Mouse (Mus musculus) kidney, postnatal 4 days (tissue): ENCODE measurements around the gene Cxcl1.
A peak's percentile ranks its signal among the peaks of the same experiment; 100 is the strongest.
"Not testable (repeated sequence)": the region's sequence is repeated elsewhere in the genome, so short reads cannot be mapped to it uniquely, and the experiment has no call there.

ENCODE experiments used
- DNase-seq, 2 experiments: peaks; one replicate each; pipeline ENCODE4 v3.0.0; 2021; ENCODE audit warnings: mixed read lengths in 2 of 2

The Cxcl1 gene

DNA sequence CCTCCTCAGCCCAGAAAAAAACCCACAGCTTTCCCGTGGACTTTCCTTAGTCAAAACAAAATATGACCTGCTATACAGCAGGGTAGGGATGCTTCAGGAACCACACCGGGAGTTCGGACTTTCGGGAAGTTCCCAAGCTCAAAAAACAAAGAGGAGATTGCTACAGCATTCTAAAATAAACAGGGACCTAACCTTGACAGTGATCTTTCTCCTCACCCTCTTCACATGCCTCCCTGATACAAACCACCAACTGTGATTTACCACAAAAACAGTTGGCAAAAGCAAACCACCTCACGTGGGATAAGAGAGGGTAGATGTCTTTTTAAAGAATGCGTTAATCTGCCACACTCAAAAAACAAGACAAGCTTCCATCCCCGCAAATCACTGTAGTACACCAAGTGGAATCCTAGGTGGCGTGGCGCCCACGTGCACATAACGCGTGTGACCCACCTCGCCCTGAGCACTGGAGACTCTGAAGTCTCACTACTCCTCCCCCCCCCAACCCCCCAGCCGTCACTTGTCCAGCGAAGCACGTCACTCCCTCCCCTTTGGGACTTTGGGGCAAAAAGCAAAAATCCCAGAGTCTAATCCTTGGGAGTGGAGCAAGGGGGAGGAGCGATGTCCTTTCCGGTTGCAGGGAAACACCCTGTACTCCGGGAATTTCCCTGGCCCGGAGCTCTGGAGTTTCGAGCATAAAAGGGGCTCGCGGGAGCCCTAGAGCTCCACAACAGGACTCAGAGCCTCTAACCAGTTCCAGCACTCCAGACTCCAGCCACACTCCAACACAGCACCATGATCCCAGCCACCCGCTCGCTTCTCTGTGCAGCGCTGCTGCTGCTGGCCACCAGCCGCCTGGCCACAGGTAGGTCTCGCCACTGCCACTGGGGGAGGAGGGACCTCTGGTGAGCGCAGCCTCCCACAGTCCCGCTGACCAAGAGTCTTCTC is at the start of gene Cxcl1:
Gene Cxcl1 (plus strand): TSS at position 723 of the 945 bp plus-strand sequence.
- peak; percentile 59 to 77 for DNase-seq

DNA sequence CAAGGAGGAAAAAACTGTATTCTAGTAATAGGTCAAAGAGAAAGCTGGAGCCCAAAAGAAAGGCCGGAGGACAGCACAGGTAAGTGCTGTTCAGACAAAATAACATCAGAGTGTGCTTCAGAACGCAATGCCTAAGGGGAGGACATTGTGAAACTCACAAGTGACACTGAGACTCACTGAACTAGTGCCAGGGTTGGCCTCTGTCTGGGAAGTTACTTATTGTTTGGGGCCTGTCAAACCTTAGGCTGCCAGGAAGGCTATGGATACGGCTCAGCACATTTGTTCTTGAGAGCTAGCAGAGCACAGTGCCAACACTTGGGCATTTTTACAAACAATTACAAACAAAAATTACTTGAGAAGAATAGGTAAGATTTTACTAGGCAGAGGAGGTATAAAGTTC is 47.1 kb upstream of the Cxcl1 start:
- no peak for DNase-seq

DNA sequence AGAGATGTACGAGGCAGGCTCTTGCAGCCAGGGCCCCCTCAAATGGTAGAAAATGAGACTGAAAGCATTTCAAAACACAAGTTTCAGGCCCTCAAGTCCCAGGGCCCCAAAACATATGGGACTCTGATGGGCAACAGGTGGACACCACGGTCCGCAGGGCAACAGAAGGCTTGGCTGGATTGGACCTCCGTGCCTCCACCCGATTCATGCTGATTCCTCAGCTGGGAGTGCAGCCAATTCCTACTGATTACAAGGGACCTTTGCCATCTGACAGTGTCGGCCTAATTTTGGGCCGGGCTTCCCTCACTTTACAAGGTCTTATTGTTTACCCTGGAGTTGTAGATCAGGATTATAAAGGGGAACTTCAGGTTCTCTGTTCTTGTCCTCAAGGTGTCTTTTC is 40.9 kb upstream of the Cxcl1 start:
- not testable (repeated sequence) for DNase-seq

DNA sequence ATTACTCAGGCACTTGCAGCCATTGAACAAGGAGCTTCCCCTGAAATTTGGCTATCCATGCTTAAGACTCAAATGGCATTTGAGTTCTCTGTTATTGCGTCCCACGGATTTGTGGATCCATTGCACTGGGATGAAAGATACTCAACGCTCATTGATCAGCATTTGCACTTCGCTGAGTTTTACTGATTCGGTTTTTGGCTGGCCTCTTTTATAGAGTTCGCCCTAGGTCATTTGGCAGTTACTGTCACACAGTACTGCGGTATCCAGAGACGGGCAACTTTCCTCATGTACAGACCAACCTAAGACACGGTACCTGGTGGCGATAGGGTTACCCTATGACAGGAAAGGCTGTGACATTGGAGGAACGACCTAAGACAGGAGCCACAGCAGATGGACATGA is 39.6 kb upstream of the Cxcl1 start:
- not testable (repeated sequence) for DNase-seq

DNA sequence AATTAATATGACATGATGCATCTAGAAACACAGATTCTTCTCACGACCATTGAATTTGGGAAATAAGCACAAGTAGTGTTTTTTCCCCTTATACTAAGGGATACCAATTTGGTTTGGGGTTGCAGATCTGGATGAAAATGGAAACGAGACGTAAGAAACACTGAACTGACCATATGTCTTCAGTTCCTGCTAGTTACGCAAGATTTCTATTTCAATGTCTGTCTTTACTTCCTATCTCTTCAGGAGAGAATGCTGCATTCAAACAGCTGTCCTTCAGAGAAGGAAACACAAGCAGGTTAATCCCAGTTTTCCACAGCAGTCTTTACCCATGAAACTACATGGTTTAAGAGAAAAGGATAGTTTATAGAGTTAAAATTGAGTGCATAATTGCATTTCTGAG is 37.8 kb upstream of the Cxcl1 start:
- no peak for DNase-seq

DNA sequence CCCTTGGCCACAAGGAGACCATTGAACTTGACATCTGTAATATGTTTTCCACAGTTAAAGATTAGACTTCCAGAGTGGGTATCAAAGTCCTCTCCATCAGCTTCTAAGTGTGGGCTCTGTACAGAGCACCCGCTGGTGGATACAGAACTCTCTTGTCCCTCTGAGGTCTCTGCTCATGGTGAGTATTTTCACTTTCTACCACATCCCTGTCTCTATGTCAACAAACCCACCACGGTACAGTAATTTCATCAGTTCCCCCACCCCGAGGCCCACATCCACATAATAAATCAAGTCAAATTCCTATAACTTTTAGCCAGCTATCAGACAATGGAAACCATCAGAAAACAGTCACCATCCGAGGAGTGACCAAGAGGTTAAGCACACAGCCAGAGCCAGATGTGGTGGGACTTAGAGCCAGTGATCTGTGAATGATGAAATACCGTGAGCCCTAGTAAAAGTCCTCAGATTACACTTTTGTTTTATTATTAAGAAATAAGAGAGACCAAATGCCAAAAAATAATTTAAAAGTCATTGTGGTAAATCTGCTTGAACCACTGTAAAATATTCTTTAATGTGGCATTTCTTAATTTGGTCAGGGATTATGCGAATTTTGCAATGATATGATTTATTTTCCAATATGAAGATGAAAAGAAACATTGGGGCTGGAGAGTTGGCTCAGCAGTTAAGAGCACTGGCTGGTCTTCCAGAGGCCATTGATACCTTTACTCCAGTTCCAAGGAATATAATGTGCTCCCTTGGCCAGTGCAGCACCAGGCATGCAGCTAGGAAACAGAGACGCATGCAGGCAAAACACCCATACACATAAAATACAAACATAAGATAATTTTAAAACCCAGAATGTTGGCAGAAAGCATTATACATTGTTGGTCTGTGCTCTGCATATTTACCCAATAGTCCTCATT is 35.5 kb upstream of the Cxcl1 start:
- no peak for DNase-seq

DNA sequence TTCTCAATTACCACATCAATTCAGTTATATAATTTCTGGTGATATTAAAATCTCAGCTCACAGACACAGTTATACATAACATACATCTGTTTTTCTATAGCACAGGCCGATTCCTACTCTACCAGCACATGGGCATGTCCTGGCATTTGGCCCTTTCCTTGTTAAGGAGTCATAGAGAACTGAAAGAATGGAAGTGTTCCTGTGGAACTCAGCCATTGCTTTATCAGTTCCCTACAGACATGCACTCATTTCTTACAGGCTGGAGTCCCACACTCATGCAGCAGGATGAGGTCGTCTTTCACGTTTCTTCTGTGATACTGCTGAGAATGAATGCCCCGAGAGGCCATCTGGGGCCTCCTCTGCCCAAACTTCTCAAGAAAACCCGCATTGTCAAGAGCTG is 33.6 kb upstream of the Cxcl1 start:
- DNase-seq = no peak

DNA sequence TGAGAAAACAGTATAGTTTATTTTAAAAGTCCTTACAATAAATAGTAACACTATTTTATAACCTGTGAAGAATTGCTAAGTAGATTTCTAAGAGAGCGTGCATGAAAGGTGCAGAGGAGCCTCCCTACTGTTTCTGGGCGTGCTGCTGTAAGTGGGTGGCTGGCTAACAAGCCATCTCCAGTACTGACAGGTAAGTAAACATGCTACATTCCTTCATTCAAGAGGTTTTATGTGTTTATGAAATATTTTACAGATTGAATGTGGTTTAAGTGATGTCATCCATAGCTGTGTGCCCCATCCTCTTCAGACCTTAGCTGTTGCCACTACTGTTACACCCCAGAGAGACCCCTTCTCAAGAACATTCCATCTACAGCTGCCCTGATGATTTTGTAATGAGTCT is 32.6 kb upstream of the Cxcl1 start:
- no peak for DNase-seq

DNA sequence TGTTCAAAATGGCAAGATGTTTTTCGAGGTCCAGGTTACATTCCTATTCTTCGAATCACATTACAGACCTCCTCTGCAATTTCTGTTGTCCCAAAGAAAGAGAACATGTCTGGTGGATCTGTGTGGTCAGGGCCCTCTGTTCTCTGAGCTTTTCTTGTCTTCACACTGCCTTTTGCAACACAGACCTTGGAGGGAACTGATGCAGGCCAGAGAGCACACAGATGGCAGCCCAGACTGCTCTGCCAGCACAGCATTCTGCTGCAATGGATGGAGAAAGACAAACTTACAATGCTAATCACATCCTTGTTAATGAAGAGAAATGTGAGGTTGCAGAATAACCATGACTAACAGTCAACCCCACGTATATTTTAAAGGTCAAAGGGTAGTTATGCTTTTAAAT is 32.0 kb upstream of the Cxcl1 start:
- no peak for DNase-seq

DNA sequence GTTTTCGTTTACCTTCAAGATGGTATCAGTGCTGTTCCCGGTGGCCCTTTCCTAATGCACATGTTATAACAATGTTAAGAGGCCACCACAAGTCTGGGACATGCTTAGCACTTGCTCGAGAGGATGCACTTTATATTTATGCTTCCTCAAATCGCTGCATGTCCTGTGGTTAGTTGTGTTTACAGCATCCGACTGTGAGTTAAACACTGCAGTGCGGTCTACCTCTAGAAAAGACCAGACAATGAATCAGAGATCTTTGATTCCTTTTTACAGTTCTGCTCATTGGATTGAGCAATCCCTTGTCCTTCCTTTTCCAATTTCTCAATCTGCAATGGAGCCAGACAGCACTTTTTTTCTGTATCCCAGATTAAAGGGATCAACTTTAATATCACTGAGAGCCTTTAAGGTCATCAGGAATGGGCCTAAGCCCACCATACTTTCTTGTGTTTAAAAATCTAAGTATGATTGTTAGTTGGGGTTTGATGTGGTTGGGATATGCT is 29.1 kb upstream of the Cxcl1 start:
- no peak for DNase-seq

DNA sequence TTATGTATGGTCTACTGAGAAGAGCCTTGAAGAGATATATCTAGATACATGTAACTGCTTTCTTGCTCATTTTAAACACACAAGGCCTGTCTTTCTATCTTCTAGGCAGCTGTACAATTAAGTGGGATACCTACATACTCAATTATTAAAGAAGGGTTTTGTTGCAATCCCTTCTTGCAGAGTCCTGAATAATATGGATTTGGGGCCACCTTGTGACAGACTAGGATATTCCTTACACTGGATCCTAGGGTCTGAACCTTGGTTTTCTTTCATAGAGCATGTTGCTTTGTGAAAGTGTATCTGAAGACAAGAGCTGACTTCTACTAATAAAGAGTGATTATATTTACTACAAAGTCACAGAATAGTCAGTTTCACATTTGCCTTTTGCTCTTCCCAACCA is 24.3 kb upstream of the Cxcl1 start:
- no peak for DNase-seq

DNA sequence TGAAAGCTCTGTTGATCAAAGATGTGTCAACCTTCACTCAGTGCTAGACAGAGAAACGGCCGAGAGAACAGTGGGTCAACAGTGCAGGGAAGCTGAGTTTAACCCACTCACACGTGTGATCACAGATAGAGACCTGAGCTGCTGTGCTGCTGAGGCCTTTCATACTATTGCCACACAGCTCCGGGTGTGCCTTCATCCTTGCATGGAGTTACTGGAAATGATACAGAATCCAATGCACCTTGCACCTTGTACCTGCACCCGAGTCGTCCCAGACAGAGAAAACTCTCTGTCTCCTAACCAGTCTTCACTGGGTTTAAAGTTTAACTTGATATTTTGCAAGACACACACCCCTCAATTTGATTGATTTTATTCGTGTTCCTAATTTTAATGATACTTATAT is 18.7 kb upstream of the Cxcl1 start:
- DNase-seq = peak in 1 of 2 experiments; percentile 13

DNA sequence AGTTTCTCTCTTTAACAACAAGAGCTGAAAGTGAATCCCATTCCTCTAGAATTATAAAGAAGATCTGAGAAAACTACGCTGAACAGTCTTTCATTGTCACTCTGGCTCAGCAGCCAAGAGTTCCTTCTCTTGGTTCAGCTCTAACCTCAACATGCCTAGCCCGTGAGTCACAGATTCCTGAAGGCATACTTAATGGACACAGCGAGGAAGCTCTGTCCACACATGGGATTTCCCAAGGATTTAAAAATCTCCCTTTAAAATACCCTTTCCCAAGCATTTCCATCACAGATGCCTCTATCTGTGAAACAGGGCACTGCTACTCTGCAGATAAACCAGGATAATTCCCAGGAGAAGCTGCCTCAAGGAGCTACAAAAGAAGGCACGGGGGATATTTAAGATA is 15.0 kb upstream of the Cxcl1 start:
- DNase-seq = peak; percentile 13 to 21

DNA sequence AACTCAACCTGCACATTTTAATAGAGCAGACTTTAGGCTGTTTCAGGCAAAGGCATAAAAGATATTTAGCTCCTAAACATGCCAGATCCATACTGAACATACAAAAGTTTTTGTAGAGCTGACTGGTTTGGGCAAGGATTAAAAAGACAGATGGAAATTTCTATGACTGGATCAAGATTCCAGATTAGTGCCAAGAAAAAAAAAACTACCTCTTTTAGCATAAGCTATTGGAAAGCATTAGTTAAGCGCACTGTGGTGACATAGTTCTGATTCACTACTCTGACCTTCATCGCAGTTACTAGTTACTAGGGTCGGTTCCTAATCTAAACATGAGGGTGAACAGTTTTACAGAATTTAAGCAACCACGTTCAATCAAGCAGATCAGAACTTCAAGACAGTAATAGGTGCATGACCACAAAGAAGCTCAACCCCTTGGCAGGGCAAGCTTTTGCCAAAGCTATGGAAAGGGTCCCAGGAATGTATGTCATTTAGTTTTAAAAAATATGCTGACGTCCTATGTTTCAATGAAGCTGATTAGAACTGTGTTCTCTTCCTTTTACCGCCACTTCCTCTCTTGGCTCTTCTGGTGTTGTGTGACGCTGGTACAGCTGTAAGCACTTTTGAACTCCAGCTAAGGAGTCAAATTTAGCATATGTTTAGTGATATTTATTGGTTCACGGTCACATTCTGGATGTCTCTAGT is 14.4 kb upstream of the Cxcl1 start:
- no peak for DNase-seq

DNA sequence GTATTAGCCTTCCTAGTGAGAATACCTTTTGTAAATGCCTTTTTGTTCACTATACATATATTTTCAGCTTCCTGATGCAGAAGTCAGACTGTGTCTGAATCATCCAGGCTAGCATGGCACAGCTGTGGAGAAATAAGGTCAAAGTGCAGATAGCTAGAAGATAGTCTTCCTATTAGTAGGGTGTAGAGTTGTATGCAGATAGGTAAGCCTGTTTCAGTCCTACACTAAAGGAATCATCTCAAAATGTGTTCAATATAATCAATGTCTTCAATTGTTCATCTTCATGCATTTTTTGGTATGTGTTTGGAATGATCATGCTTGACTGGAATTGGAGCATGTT is 13.9 kb upstream of the Cxcl1 start:
- no peak for DNase-seq

DNA sequence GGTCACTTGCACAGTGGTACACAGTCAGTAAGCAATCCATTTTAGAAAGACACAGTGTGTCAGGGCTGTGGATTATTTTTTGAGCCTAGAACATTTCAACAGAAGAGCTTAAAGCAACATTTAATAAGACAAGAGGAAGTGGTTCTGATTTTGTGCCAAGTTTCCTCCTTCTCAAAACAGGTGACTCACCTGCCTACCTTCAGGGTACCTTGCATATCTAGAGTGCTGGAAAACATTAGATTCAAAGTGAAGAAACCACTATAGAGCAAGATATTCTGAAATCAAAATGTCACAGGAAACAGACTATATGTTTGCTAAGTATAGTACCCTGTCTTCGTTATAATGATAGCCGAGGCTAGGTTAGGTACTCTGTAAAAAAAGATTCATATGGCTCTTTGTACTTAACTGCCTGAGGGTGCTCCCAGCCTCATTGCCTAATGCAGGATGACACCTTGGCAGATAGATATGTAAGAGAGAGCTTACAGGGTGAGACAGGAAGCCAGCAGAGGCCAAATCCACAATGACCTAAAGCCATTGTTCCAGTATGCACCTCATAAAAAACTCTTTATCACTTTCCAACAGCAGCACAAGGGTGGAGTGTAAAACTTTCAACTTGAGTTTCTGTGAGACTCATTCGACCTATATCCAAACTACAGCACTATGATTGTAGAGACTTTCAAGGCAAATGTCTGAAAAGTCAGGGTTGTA is 11.6 kb upstream of the Cxcl1 start:
- DNase-seq = no peak

DNA sequence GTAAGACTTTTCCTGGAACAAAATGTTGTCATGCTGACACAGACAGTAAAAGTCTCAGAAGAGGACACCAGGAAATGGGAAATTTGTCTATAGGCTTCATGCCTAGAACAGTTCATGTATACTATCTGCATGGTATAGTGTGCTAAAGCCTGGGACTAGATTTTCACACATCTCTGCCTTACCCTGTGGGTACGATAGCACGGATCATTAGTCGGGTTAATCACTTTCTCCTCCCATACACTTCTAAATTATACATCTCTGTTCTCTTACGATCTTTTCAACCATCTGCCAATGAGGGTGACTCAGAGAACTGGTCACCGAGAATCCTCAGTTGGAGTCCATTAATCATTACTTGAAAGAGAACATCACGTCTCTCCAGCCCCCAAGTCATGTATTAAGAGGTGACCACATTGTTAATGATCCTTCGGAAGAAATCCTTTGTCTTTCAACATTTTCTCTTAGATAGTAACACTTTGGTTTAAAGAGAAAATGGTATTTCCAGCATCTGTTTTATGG is 10.6 kb upstream of the Cxcl1 start:
- DNase-seq = no peak

DNA sequence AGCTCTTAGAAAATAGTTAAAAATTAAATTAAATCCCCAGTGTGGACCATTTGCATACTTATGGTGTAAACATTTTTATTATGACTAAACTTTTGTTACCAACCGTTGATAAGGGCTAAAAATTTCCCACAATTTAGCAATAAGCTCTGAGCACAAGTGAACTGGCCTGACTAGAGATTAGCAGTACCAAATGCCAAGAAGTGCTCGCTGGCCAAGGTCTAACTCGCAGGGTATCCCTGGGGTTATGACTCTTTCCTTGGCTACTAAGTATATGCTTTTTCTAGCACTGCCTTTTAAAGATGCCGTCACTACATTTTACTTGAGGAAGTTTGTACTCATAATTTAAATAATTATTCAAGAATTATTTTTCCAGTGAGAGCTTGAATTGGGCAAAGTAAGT is 10.0 kb upstream of the Cxcl1 start:
- DNase-seq = no peak

DNA sequence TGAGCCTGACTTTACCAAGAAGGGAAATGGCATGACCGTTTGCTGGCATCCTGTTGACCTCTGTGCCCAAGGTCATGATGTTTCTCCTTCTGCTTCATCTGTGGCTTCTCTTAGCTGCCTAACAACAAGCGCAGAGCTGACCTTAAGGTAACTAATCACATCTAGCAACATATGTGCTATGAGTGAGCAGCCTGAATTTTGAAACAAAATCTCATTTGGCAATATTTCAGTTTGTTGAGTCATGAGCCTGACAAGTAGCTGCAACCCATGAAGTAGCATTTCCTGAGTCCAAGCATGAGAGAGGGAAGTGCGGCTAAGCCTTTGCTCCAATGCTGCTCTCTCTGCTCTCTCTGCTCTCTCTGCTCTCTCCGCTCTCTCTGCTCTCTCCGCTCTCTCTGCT is 9.4 kb upstream of the Cxcl1 start:
- DNase-seq = no peak

DNA sequence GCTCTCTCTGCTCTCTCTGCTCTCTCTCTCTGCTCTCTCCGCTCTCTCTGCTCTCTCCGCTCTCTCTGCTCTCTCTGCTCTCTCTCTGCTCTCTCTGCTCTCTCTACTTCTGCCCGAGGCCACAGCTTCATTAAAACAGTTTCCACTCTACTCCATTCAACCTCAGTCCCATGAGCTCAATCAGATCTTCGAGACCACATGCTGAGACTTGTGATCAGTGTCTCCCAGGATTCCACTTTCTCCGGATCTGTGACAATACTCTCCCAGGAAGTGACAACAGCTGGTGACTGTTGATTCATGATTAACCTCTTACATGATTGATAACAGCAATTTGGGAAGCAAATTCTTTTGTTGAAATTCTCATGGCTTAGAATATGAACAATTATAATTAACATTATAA is 8.9 kb upstream of the Cxcl1 start:
- no peak for DNase-seq

DNA sequence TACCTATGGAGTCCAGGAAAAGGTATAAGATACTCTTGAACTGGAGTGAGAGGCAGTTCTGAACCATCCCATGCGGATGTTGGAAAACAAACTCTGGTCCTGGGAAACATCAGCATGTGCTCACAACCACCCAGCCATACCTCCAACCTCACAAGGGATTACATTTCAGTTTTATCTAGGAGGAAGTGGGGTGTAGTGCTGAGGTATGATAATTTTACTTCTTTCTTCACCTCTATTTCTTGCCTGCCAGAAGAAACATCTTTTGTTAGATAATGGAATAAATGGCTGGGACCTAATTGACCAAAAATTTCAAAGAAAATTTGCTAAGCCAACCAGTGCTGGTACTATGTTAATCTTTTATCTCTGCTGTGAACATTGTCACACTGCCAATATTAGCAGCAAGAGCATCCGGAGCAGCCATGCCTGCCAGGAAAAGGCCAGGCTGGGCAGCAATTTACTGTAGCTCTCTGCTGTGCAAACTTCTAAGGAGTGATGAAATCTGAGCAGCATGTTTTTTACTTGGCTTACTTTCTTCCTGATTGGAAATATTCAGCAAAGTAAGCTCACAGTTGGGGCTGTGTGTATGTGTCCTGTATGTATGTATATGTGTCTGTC is 6.3 kb upstream of the Cxcl1 start:
- DNase-seq = peak; percentile 8 to 42

DNA sequence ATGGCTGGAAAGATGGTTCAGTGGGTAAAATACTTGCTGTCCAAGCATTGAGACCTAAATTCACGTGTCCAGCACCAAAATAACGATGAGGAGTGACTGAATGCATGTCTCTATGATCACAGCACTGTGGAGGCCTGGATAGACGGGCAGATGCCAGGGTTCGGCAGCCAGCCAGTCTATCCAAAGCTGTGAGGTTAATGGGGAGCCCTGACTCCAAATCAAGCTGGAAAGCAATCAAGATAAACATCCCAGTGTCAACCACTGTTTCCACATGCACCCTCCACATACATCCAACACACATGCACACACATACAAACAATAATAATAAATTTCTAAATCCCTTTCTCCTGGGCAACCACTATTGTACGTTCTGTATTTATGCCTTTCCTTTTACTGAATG is 2.4 kb upstream of the Cxcl1 start:
- DNase-seq = no peak
